Mouse (Mus musculus) heart, postnatal 0 days (tissue): ENCODE data around the gene Gm16253. TPM values are rescaled to one million over a fixed set of nuclear protein-coding genes. Genes with fewer than 3 reads are reported as not detected.

Source experiments
- ATAC-seq: fragments of 200-750 bp; cut with Nextera tagmentation; 2 replicates; pipeline ENCODE4 v1.8.0; 2017; ENCODE audit warnings: low read depth, moderate number of reproducible peaks, moderate library complexity; ENCODE audit not compliant: insufficient read depth
- DNase-seq: peaks from one replicate; pipeline ENCODE4 v3.0.0-alpha.2; 2016; ENCODE audit warnings: low spot score
- H3K27ac ChIP-seq: fragments of 300-500 bp; sonication (generic); 2 replicates; pipeline ENCODE4 v1.5.1; 2014; ENCODE audit warnings: low read depth, mild to moderate bottlenecking
- H3K27me3 ChIP-seq: fragments of 300-500 bp; sonication (generic); 2 replicates; pipeline ENCODE4 v1.6.1; 2014; ENCODE audit warnings: low read length, mixed read lengths; ENCODE audit not compliant: control insufficient read depth, insufficient read depth
- H3K36me3 ChIP-seq: fragments of 300-500 bp; sonication (generic); replicated peaks from 2 replicates; pipeline ENCODE4 v1.6.1; 2014; ENCODE audit warnings: low read length, mixed read lengths; ENCODE audit not compliant: control insufficient read depth, insufficient read depth
- H3K4me1 ChIP-seq: fragments of 300-500 bp; sonication (generic); 2 replicates; pipeline ENCODE4 v1.6.1; 2014; ENCODE audit warnings: antibody characterized with exemption; ENCODE audit not compliant: control insufficient read depth, insufficient read depth
- H3K4me2 ChIP-seq: fragments of 300-500 bp; sonication (generic); 2 replicates; pipeline ENCODE4 v1.6.1; 2014; ENCODE audit warnings: low read depth, mild to moderate bottlenecking, low read length, moderate library complexity
- H3K4me3 ChIP-seq: fragments of 300-500 bp; sonication (generic); 2 replicates; pipeline ENCODE4 v1.5.1; 2014; ENCODE audit warnings: low read depth, low read length
- H3K9ac ChIP-seq: fragments of 300-500 bp; sonication (generic); replicated peaks from 2 replicates; pipeline ENCODE4 v1.6.1; 2014; ENCODE audit warnings: low read depth, low read length, mixed read lengths
- H3K9me3 ChIP-seq: fragments of 300-500 bp; sonication (generic); replicated peaks from 2 replicates; pipeline ENCODE4 v1.6.1; 2016; ENCODE audit warnings: low read length; ENCODE audit not compliant: control insufficient read depth
- CTCF ChIP-seq: IDR thresholded peaks from 2 replicates; pipeline ENCODE4 v1.5.1; 2016; ENCODE audit warnings: antibody characterized with exemption, control low read depth, low read depth
- EP300 ChIP-seq: IDR thresholded peaks from 2 replicates; pipeline ENCODE4 v1.6.1; 2016; ENCODE audit warnings: antibody characterized with exemption, low read depth
- WGBS: fragments of 180-500 bp; shearing (Covaris S2); extraction: QIAGEN DNeasy Blood & Tissue Kit; methylation state at CpG from one replicate; pipeline ENCODE4 v1.1.7; 2014; 5-methylcytosine and 5-hydroxymethylcytosine counted together
- polyA plus RNA-seq: library from polyadenylated mRNA; unstranded; fragments of >200 nt; fragmentation: Nextera tagmentation; extraction: Ambion mirVana; gene quantifications from 2 replicates; pipeline ENCODE4 v1.2.1, GENCODE M21; 2015
- total RNA-seq: library from RNA; depleted of rRNA; stranded (reverse); fragments of >200 nt; gene quantifications from 2 replicates; pipeline ENCODE4 v1.2.3, GENCODE M21; 2014; ENCODE audit warnings: low replicate concordance; rRNA removed

Gm16253 gene
- total and polyA plus RNA-seq, 2 experiments from 2014 or later: 1.1 TPM; not detected in 1

- Histone ChIP-seq H3K27me3 (no peaks in the 10 kb centered on the region), H3K4me1 (peaks cover 17% of the 10 kb centered on the region), H3K9ac (no peak overlapping the region), H3K4me2 (no peak overlapping the region), H3K4me3 (no peak overlapping the region), H3K27ac (no peak overlapping the region), H3K9me3 (no peaks in the 10 kb centered on the region), H3K36me3 (peaks cover 18% of the 10 kb centered on the region; the same call in 1 of the 2 replicates)
- ATAC-seq (no peak), DNase-seq (no peak)
- WGBS: 89% methylated on average over 4 of the region's 4 CpGs
- no peak for TF ChIP-seq EP300
- no peak for TF ChIP-seq CTCF
Measured at GRCm38 (mm10) chr3:96606618-96607017, 29.8 kb downstream of the Gm16253 start.

GRCm38 (mm10) chr3:96617941-96618340 lies 41.2 kb downstream of the Gm16253 start:
- no peak for TF ChIP-seq CTCF
- no peak for TF ChIP-seq EP300
- Histone ChIP-seq H3K4me1 (no peaks in the 10 kb centered on the region), H3K36me3 (peaks cover 67% of the 10 kb centered on the region), H3K4me2 (no peak overlapping the region), H3K9ac (no peak overlapping the region), H3K9me3 (no peaks in the 10 kb centered on the region), H3K27ac (no peak overlapping the region), H3K4me3 (no peak overlapping the region), H3K27me3 (no peaks in the 10 kb centered on the region)
- ATAC-seq (no peak), DNase-seq (no peak)
- WGBS: 85% methylated on average over 3 of the region's 3 CpGs

GRCm38 (mm10) chr3:96623201-96623600 lies 46.4 kb downstream of the Gm16253 start:
- Histone ChIP-seq H3K4me1 (no peaks in the 10 kb centered on the region), H3K4me3 (no peak overlapping the region), H3K36me3 (peaks cover 61% of the 10 kb centered on the region), H3K9ac (no peak overlapping the region), H3K4me2 (no peak overlapping the region), H3K27me3 (no peaks in the 10 kb centered on the region), H3K27ac (no peak overlapping the region), H3K9me3 (no peaks in the 10 kb centered on the region)
- no peak for ATAC-seq
- DNase-seq: no peak
- TF ChIP-seq CTCF (no peak), EP300 (no peak)
- WGBS: 87% methylated on average over 4 of the region's 4 CpGs

- WGBS: under 1% methylated on average over 48 of the region's 48 CpGs
- Histone ChIP-seq H3K4me2 (peak within 1 kb of the TSS; percentile 97), H3K4me3 (peak within 1 kb of the TSS; percentile 82), H3K27me3 (no peaks in the 10 kb centered on the region), H3K36me3 (peaks cover 31% of the 10 kb centered on the region), H3K9me3 (no peaks in the 10 kb centered on the region), H3K27ac (peak within 1 kb of the TSS; percentile 77), H3K9ac (peak within 1 kb of the TSS; percentile 80), H3K4me1 (peaks cover 16% of the 10 kb centered on the region)
- DNase-seq (peak; percentile 97), ATAC-seq (peak; percentile 97)
- TF ChIP-seq EP300: 0 out of 2 replicates have a peak, but pooled peaks have one; percentile 34
- no peak for TF ChIP-seq CTCF
Measured at GRCm38 (mm10) chr3:96629729-96630600, 53.2 kb downstream of the Gm16253 start, which contains the start of gene Rbm8a. Rbm8a (plus strand) TSS chr3:96629933.

Other genes starting within 250 kb of the Gm16253 start
- not detected in 2 replicates for gene BC107364, start 124.7 kb upstream of the Gm16253 start, total RNA-seq
- gene BC107364, start 124.7 kb upstream of the Gm16253 start, polyA plus RNA-seq: 0.40 and 0.41 TPM in 2 replicates
- gene Hfe2, start 51.8 kb upstream of the Gm16253 start, total RNA-seq: 68.1 and 81.3 TPM in 2 replicates
- 24.7 and 25.9 TPM in 2 replicates for gene Hfe2, start 51.8 kb upstream of the Gm16253 start, polyA plus RNA-seq
- gene Txnip, start 19.0 kb upstream of the Gm16253 start, total RNA-seq: 1,058 and 1,196 TPM in 2 replicates
- gene Txnip, start 19.0 kb upstream of the Gm16253 start, polyA plus RNA-seq: 332 and 600 TPM in 2 replicates
- 10.3 and 13.1 TPM in 2 replicates for gene Polr3gl, start 17.2 kb downstream of the Gm16253 start, total RNA-seq
- 37.1 and 38.7 TPM in 2 replicates for gene Polr3gl, start 17.2 kb downstream of the Gm16253 start, polyA plus RNA-seq
- gene Ankrd34a, start 19.7 kb downstream of the Gm16253 start, total RNA-seq: 1.2 and 5.3 TPM in 2 replicates
- 6.0 and 6.8 TPM in 2 replicates for gene Ankrd34a, start 19.7 kb downstream of the Gm16253 start, polyA plus RNA-seq
- gene Lix1l, start 24.2 kb downstream of the Gm16253 start, total RNA-seq: 33.1 and 50.6 TPM in 2 replicates
- 3.6 and 5.1 TPM in 2 replicates for gene Lix1l, start 24.2 kb downstream of the Gm16253 start, polyA plus RNA-seq
- gene Rbm8a, start 52.9 kb downstream of the Gm16253 start, total RNA-seq: 7.5 and 9.2 TPM in 2 replicates
- 64.7 and 65.4 TPM in 2 replicates for gene Rbm8a, start 52.9 kb downstream of the Gm16253 start, polyA plus RNA-seq
- gene Pex11b, start 58.4 kb downstream of the Gm16253 start, total RNA-seq: 46.6 and 50.7 TPM in 2 replicates
- 41.7 and 43.7 TPM in 2 replicates for gene Pex11b, start 58.4 kb downstream of the Gm16253 start, polyA plus RNA-seq
- gene Gm42957, start 58.5 kb downstream of the Gm16253 start, total RNA-seq: not detected in 2 replicates
- gene Gm42957, start 58.5 kb downstream of the Gm16253 start, polyA plus RNA-seq: not detected in 2 replicates
- gene Itga10, start 68.6 kb downstream of the Gm16253 start, total RNA-seq: 0.46 and 4.2 TPM in 2 replicates
- 0.37 and 0.45 TPM in 2 replicates for gene Itga10, start 68.6 kb downstream of the Gm16253 start, polyA plus RNA-seq
- 0.39 and 0.88 TPM in 2 replicates for gene Ankrd35, start 93.1 kb downstream of the Gm16253 start, total RNA-seq
- 0.31 and 0.32 TPM in 2 replicates for gene Ankrd35, start 93.1 kb downstream of the Gm16253 start, polyA plus RNA-seq
- 13.8 and 17.4 TPM in 2 replicates for gene Pias3, start 119.4 kb downstream of the Gm16253 start, total RNA-seq
- 19.3 and 22.5 TPM in 2 replicates for gene Pias3, start 119.4 kb downstream of the Gm16253 start, polyA plus RNA-seq
- 2.5 and 9.9 TPM in 2 replicates for gene Nudt17, start 131.6 kb downstream of the Gm16253 start, total RNA-seq
- gene Nudt17, start 131.6 kb downstream of the Gm16253 start, polyA plus RNA-seq: 6.9 and 7.9 TPM in 2 replicates
- gene Polr3c, start 150.6 kb downstream of the Gm16253 start, total RNA-seq: 9.7 and 25.4 TPM in 2 replicates
- 21.7 and 23.0 TPM in 2 replicates for gene Polr3c, start 150.6 kb downstream of the Gm16253 start, polyA plus RNA-seq
- 27.0 and 35.6 TPM in 2 replicates for gene Rnf115, start 150.7 kb downstream of the Gm16253 start, total RNA-seq
- 29.0 and 30.0 TPM in 2 replicates for gene Rnf115, start 150.7 kb downstream of the Gm16253 start, polyA plus RNA-seq